Mouse (Mus musculus): ENCODE results near the gene Ms4a18.
A peak's percentile ranks its signal among the peaks of the same experiment; 100 is the strongest.

GRCm38 (mm10) chr19:10983146-10983545 lies 34.7 kb downstream of the Ms4a18 start:
- TF ChIP-seq CTCF (IDR thresholded peaks at IDR 0.05; ENCODE audit: borderline replicate concordance, insufficient read depth, low read length) (peak; percentile 68; the same call in 1 of the 2 replicates), POLR2A (IDR thresholded peaks at IDR 0.05; ENCODE audit: low read depth, low read length) (no peak)
